Mouse (Mus musculus): Measurements from ENCODE around the gene Rab6b. TPM values are rescaled to one million over a fixed set of nuclear protein-coding genes. Genes with fewer than 3 reads are reported as not detected.

Rab6b gene
- polyA plus RNA-seq, 1 experiment from 2014 or later = 2.5 TPM

GRCm38 (mm10) chr9:103229037-103229867 is 117.7 kb downstream of the Rab6b start:
- no peak overlapping the region for H3K9ac ChIP-seq
- no peaks in the 10 kb centered on the region for H3K9me3 ChIP-seq
- H3K4me1 ChIP-seq = peaks cover 13% of the 10 kb centered on the region
- H3K27ac ChIP-seq (replicated peaks) = no peak overlapping the region
- WGBS = 77% methylated on average over 15 of the region's 15 CpGs
- H3K27me3 ChIP-seq (replicated peaks) = peaks cover 6% of the 10 kb centered on the region; the same call in 1 of the 2 replicates
- no peaks in the 10 kb centered on the region for H3K36me3 ChIP-seq
- peak overlapping the region; percentile 35; the same call in 1 of the 2 replicates for H3K4me3 ChIP-seq
- H3K4me2 ChIP-seq = peak overlapping the region; percentile 60
- no peak for ATAC-seq (ENCODE audit: extremely low read depth, insufficient number of reproducible peaks, low FRiP score, low TSS enrichment)

GRCm38 (mm10) chr9:103230151-103230951 is 118.8 kb downstream of the Rab6b start, which contains the start of the genes Gm20425 and Trf:
Gene Gm20425, minus strand, starts transcription at chr9:103230307.
Gene Trf, minus strand, starts transcription at chr9:103230444.
- peak within 1 kb of the TSS; percentile 35 for H3K4me3 ChIP-seq
- WGBS = 38% methylated on average over 29 of the region's 29 CpGs
- peak; percentile 19; the same call in 1 of the 2 replicates for ATAC-seq (ENCODE audit: extremely low read depth, insufficient number of reproducible peaks, low FRiP score, low TSS enrichment)

DNA sequence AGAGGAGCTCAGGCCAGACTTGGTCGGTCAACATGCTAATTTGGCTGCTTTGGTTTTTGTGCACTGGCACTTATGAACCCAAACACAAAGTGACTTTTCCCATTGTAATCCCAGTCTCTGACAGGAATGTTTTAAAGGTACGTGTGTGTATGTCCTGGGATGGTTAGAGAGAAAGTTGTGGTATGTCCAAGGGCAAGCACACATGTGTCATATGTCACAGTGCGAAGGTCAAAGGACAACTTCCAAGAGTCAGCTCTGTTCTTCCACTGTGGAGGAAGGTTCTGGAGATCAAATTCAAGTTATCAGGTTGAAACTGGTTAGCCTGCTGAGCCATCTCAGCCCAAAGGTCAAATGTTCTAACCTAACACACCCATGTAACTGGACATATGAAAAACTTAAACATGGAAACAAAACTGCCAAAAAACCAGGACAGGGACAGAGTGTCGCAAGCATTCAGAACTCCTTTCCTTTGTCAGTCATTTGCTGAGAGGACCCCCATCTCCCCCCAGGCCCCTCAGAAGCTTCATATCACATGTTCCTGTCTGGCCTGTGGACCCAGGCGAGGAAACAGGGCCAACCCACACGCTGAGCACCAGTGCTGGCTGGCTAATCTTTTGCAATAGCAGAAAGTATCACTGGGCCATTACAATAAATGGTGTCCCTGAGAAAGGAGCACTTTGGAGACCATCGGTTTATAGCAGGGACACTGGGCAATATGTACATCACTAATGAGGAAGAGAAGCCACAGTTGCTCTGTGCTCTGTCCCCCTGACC is 120.8 kb downstream of the Rab6b start:
- H3K4me1 ChIP-seq = peaks cover 13% of the 10 kb centered on the region
- no peak for ATAC-seq (ENCODE audit: extremely low read depth, insufficient number of reproducible peaks, low FRiP score, low TSS enrichment)
- H3K36me3 ChIP-seq = no peaks in the 10 kb centered on the region
- 86% methylated on average over 7 of the region's 7 CpGs for WGBS
- H3K4me3 ChIP-seq = no peak overlapping the region
- H3K9ac ChIP-seq = no peak overlapping the region
- no peak overlapping the region for H3K4me2 ChIP-seq
- H3K27me3 ChIP-seq (replicated peaks) = peaks cover 6% of the 10 kb centered on the region; the same call in 1 of the 2 replicates
- no peak overlapping the region for H3K27ac ChIP-seq (replicated peaks)
- H3K9me3 ChIP-seq = no peaks in the 10 kb centered on the region

More at GRCm38 (mm10) chr9:103230151-103230951, 118.8 kb downstream of the Rab6b start, which contains the start of the genes Gm20425 and Trf:
- peaks cover 13% of the 10 kb centered on the region for H3K4me1 ChIP-seq
- no peaks in the 10 kb centered on the region for H3K36me3 ChIP-seq
- H3K9ac ChIP-seq = peak within 1 kb of the TSS; percentile 70
- H3K4me2 ChIP-seq = peak within 1 kb of the TSS; percentile 60
- H3K27ac ChIP-seq (replicated peaks) = peak within 1 kb of the TSS; percentile 63
- H3K9me3 ChIP-seq = no peaks in the 10 kb centered on the region
- peaks cover 6% of the 10 kb centered on the region; the same call in 1 of the 2 replicates for H3K27me3 ChIP-seq (replicated peaks)

GRCm38 (mm10) chr9:103233006-103233395 is 121.4 kb downstream of the Rab6b start:
- Histone ChIP-seq H3K4me2 (no peak overlapping the region), H3K4me3 (no peak overlapping the region), H3K9ac (no peak overlapping the region), H3K4me1 (peaks cover 13% of the 10 kb centered on the region), H3K27ac (replicated peaks) (no peak overlapping the region), H3K9me3 (no peaks in the 10 kb centered on the region), H3K27me3 (replicated peaks) (peaks cover under 1% of the 10 kb centered on the region; the same call in 1 of the 2 replicates), H3K36me3 (no peaks in the 10 kb centered on the region)
- WGBS = 41% methylated on average over 7 of the region's 7 CpGs
- ATAC-seq (ENCODE audit: extremely low read depth, insufficient number of reproducible peaks, low FRiP score, low TSS enrichment) = no peak; the same call in 1 of the 2 replicates

GRCm38 (mm10) chr9:103234059-103234458 is 122.5 kb downstream of the Rab6b start:
- no peak overlapping the region for H3K4me3 ChIP-seq
- H3K4me2 ChIP-seq = no peak overlapping the region
- ATAC-seq (ENCODE audit: extremely low read depth, insufficient number of reproducible peaks, low FRiP score, low TSS enrichment) = no peak
- no peak overlapping the region for H3K27ac ChIP-seq (replicated peaks)
- H3K9ac ChIP-seq = peak overlapping the region; percentile 24; the same call in 1 of the 2 replicates
- no peaks in the 10 kb centered on the region for H3K9me3 ChIP-seq
- H3K27me3 ChIP-seq (replicated peaks) = no peaks in the 10 kb centered on the region
- peaks cover 13% of the 10 kb centered on the region for H3K4me1 ChIP-seq
- WGBS = 52% methylated on average over 7 of the region's 7 CpGs
- no peaks in the 10 kb centered on the region for H3K36me3 ChIP-seq

GRCm38 (mm10) chr9:103234565-103235165 is 123.1 kb downstream of the Rab6b start:
- Histone ChIP-seq H3K4me1 (peaks cover 13% of the 10 kb centered on the region), H3K27me3 (replicated peaks) (no peaks in the 10 kb centered on the region), H3K4me3 (no peak overlapping the region), H3K9me3 (no peaks in the 10 kb centered on the region), H3K9ac (no peak overlapping the region), H3K4me2 (no peak overlapping the region), H3K27ac (replicated peaks) (no peak overlapping the region), H3K36me3 (no peaks in the 10 kb centered on the region)
- no peak for ATAC-seq (ENCODE audit: extremely low read depth, insufficient number of reproducible peaks, low FRiP score, low TSS enrichment)
- WGBS = 67% methylated on average over 7 of the region's 7 CpGs

Other genes with a start within 250 kb of the Rab6b start
- 5.7 and 7.2 TPM in 2 replicates for gene Slco2a1, start 123.1 kb upstream of the Rab6b start, polyA plus RNA-seq (2015; fragmentation: Nextera tagmentation; extraction: Ambion mirVana)
- gene Srprb, start 90.3 kb downstream of the Rab6b start, polyA plus RNA-seq (2015; fragmentation: Nextera tagmentation; extraction: Ambion mirVana) = 42.6 and 48.5 TPM in 2 replicates
- not detected in 2 replicates for gene Gm20425, start 118.5 kb downstream of the Rab6b start, polyA plus RNA-seq (2015; fragmentation: Nextera tagmentation; extraction: Ambion mirVana)
- 45.3 and 111 TPM in 2 replicates for gene Trf, start 118.7 kb downstream of the Rab6b start, polyA plus RNA-seq (2015; fragmentation: Nextera tagmentation; extraction: Ambion mirVana)
- gene 1300017J02Rik, start 193.3 kb downstream of the Rab6b start, polyA plus RNA-seq (2015; fragmentation: Nextera tagmentation; extraction: Ambion mirVana) = 2.3 and 3.5 TPM in 2 replicates
- 39.8 and 42.4 TPM in 2 replicates for gene Topbp1, start 193.4 kb downstream of the Rab6b start, polyA plus RNA-seq (2015; fragmentation: Nextera tagmentation; extraction: Ambion mirVana)

All from heart, embryonic 13.5 days (tissue).